Mouse (Mus musculus) neural tube, embryonic 15.5 days (tissue): ENCODE measurements around the gene Auts2. TPM values are rescaled to one million over a fixed set of nuclear protein-coding genes. Genes with fewer than 3 reads are reported as not detected.

Experiments
- ATAC-seq: fragments of 200-750 bp; cut with Nextera tagmentation; 2 replicates; pipeline ENCODE4 v1.8.0; 2017; ENCODE audit warnings: mild to moderate bottlenecking, moderate TSS enrichment, moderate library complexity; ENCODE audit not compliant: low FRiP score
- H3K27ac ChIP-seq: fragments of 300-500 bp; sonication (generic); replicated peaks from 2 replicates; pipeline ENCODE4 v1.5.1; 2015; ENCODE audit warnings: mild to moderate bottlenecking, inconsistent platforms
- H3K27me3 ChIP-seq: fragments of 300-500 bp; sonication (generic); replicated peaks from 2 replicates; pipeline ENCODE4 v1.6.1; 2015; ENCODE audit warnings: inconsistent platforms
- H3K36me3 ChIP-seq: fragments of 300-500 bp; sonication (generic); 2 replicates; pipeline ENCODE4 v1.6.1; 2015; ENCODE audit warnings: inconsistent platforms
- H3K4me1 ChIP-seq: fragments of 300-500 bp; sonication (generic); 2 replicates; pipeline ENCODE4 v1.6.1; 2015; ENCODE audit warnings: inconsistent platforms
- H3K4me2 ChIP-seq: fragments of 300-500 bp; sonication (generic); 2 replicates; pipeline ENCODE4 v1.6.1; 2015; ENCODE audit warnings: inconsistent platforms, mild to moderate bottlenecking, moderate library complexity
- H3K4me3 ChIP-seq: fragments of 300-500 bp; sonication (generic); replicated peaks from 2 replicates; pipeline ENCODE4 v1.5.1; 2015; ENCODE audit warnings: mild to moderate bottlenecking, inconsistent platforms
- H3K9ac ChIP-seq: fragments of 300-500 bp; sonication (generic); replicated peaks from 2 replicates; pipeline ENCODE4 v1.6.1; 2015; ENCODE audit warnings: mild to moderate bottlenecking, inconsistent platforms
- H3K9me3 ChIP-seq: fragments of 300-500 bp; sonication (generic); replicated peaks from 2 replicates; pipeline ENCODE4 v1.6.1; 2016; ENCODE audit warnings: inconsistent platforms
- WGBS: fragments of 180-500 bp; shearing (Covaris S2); methylation state at CpG from one replicate; pipeline ENCODE4 v1.1.7; 2015; ENCODE audit warnings: mixed read lengths; 5-methylcytosine and 5-hydroxymethylcytosine counted together
- polyA plus RNA-seq: library from polyadenylated mRNA; unstranded; fragments of >200 nt; fragmentation: Nextera tagmentation; extraction: Ambion mirVana; gene quantifications from 2 replicates; pipeline ENCODE4 v1.2.1, GENCODE M21; 2015

The Auts2 gene
- polyA plus RNA-seq, 1 experiment from 2014 or later: 52.5 TPM

DNA sequence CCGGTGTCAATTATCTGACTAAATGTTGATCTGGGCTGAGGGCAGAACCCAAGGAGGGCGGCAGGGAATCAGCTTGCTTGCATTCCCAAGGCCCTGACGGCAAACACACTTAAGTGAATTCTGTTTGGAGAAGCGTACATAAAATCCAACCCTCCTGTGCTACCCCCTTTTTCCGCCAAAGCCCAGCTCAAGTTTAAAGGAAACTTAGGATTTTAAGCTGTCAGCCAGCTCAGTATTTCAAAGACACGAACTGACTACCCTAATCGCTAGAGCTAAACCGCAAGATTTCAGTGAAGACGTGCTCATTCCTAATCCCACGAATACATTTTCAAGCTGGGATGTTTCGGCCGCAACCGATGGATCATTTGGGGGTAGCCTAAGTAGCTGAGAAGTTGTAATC lies 490.5 kb downstream of the Auts2 start:
- WGBS: 81% methylated on average over 13 of the region's 13 CpGs
- no peak overlapping the region for H3K4me2 ChIP-seq
- H3K9ac ChIP-seq: no peak overlapping the region
- H3K36me3 ChIP-seq: no peaks in the 10 kb centered on the region
- peaks cover 2% of the 10 kb centered on the region; the same call in 1 of the 2 replicates for H3K4me1 ChIP-seq
- H3K27me3 ChIP-seq: no peaks in the 10 kb centered on the region
- no peak overlapping the region for H3K27ac ChIP-seq
- no peak overlapping the region for H3K4me3 ChIP-seq
- no peaks in the 10 kb centered on the region for H3K9me3 ChIP-seq
- no peak for ATAC-seq

- 91% methylated on average over 6 of the region's 6 CpGs for WGBS
- H3K9me3 ChIP-seq: no peaks in the 10 kb centered on the region
- H3K4me1 ChIP-seq: no peaks in the 10 kb centered on the region
- ATAC-seq: no peak
- H3K27ac ChIP-seq: no peak overlapping the region
- no peaks in the 10 kb centered on the region for H3K27me3 ChIP-seq
- no peak overlapping the region for H3K4me2 ChIP-seq
- no peak overlapping the region for H3K4me3 ChIP-seq
- H3K9ac ChIP-seq: no peak overlapping the region
- H3K36me3 ChIP-seq: no peaks in the 10 kb centered on the region
These were observed 503.6 kb downstream of the Auts2 start for GRCm38 (mm10) chr5:132039584-132039983.

DNA sequence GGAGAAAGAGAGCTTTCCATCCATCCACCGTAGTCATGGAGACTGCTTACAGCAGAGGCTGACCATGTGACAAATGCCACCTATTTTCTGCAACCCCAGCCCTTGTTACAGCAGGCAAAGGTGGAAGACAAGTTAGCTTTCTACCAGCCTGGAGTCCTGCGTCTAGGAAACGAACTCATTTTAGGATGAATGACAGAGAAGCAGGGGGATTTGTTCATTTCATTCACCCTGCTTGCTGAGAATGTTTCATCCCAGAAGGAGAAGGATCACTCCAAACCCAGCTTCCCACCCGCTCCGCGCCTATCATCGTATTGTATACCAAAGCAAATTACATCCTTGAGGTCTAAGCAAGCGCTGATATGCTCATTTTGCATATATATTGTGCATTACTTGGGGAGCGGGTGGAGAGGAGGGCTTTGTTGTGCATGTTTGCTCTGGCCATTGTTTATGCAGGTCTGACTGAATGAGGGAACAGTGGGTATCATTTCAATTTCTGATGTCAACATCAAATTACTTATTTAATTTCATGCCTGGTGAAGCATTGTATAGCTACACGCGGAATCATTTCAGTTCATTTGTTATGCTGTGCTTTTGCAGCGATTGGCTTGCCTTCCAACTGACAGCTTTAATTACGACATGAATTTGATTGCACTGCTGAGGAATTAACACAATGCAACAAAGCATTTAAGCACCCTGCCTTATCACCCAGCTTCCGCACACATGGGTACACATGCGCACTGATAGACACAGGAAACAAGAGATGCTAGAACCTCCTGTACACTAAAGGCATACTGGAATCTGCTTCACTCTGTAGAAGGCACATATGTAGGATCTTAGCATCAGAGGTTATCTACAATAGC lies 509.4 kb downstream of the Auts2 start:
- Histone ChIP-seq H3K4me1 (peaks cover 39% of the 10 kb centered on the region), H3K27ac (peak overlapping the region; percentile 76), H3K27me3 (no peaks in the 10 kb centered on the region), H3K9me3 (no peaks in the 10 kb centered on the region), H3K9ac (no peak overlapping the region), H3K4me2 (peak overlapping the region; percentile 47), H3K36me3 (no peaks in the 10 kb centered on the region), H3K4me3 (peak overlapping the region; percentile 14; the same call in 1 of the 2 replicates)
- peak; percentile 73; the same call in 1 of the 2 replicates for ATAC-seq
- WGBS: 25% methylated on average over 15 of the region's 15 CpGs

DNA sequence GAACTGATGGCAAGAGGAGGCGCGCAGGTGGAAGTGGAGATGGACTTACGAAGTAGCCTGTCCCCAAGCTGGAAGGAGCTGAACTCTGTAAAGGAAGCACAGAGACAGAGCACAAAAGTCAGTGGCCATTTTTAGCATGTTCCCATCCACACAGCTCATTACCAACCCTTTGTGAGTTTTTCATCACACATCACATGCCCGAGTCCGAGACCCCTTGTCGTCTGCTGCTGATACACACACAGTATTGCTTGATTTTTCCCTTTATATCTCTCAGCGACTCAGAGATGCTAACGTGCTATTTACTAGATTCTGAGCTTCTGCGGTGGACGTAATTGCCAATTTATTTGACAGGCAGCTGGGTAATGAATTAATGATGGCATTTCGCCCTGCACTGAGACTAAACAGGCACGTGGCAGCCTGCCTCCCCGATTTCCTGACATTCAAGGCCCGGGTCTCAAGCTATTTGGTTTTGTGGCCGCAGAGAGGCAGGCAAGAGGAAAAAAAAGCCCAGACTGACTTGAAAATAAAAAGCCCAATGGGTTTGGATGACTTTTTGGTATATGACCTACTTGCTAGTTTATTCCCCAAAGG lies 512.1 kb downstream of the Auts2 start:
- H3K36me3 ChIP-seq: no peaks in the 10 kb centered on the region
- 32% methylated on average over 15 of the region's 15 CpGs for WGBS
- no peak overlapping the region for H3K4me2 ChIP-seq
- 0 out of 2 replicates have a peak overlapping the region, but pooled peaks have one; percentile 24 for H3K27ac ChIP-seq
- no peak overlapping the region for H3K4me3 ChIP-seq
- H3K27me3 ChIP-seq: no peaks in the 10 kb centered on the region
- no peaks in the 10 kb centered on the region for H3K9me3 ChIP-seq
- ATAC-seq: no peak
- H3K9ac ChIP-seq: no peak overlapping the region
- peaks cover 39% of the 10 kb centered on the region for H3K4me1 ChIP-seq

DNA sequence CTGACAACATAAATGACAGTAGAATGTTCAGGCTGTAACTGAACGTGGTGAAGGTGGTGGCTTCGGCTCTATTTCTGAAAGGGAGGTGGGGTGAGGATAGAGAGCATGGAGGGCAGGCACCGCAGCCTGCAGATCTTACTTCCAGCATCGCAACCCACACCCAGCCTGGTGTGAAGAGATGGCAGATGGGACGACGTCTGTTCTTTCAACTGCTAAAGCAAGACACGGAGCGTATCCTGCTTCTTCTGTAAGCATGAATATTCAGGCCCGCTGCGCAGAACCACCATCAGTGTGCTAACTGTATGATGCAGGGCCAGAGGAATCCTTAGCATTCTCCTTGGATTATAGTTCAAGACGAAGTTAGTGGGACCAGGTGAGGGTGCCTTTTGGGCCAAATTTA lies 513.5 kb downstream of the Auts2 start:
- 67% methylated on average over 11 of the region's 11 CpGs for WGBS
- Histone ChIP-seq H3K9me3 (no peaks in the 10 kb centered on the region), H3K9ac (no peak overlapping the region)

GRCm38 (mm10) chr5:132029038-132029437 lies 514.1 kb downstream of the Auts2 start:
- no peak overlapping the region for H3K9ac ChIP-seq
- no peaks in the 10 kb centered on the region for H3K9me3 ChIP-seq
- no peaks in the 10 kb centered on the region for H3K27me3 ChIP-seq
- peaks cover 38% of the 10 kb centered on the region for H3K4me1 ChIP-seq
- no peak overlapping the region for H3K4me2 ChIP-seq
- ATAC-seq: no peak
- WGBS: 88% methylated on average over 12 of the region's 12 CpGs
- no peaks in the 10 kb centered on the region for H3K36me3 ChIP-seq
- no peak overlapping the region for H3K27ac ChIP-seq
- H3K4me3 ChIP-seq: no peak overlapping the region

More for the DNA sequence above, 513.5 kb downstream of the Auts2 start:
- no peak overlapping the region for H3K4me3 ChIP-seq
- H3K4me2 ChIP-seq: no peak overlapping the region
- no peak for ATAC-seq
- no peaks in the 10 kb centered on the region for H3K36me3 ChIP-seq
- H3K27ac ChIP-seq: no peak overlapping the region
- no peaks in the 10 kb centered on the region for H3K27me3 ChIP-seq
- peaks cover 39% of the 10 kb centered on the region for H3K4me1 ChIP-seq

DNA sequence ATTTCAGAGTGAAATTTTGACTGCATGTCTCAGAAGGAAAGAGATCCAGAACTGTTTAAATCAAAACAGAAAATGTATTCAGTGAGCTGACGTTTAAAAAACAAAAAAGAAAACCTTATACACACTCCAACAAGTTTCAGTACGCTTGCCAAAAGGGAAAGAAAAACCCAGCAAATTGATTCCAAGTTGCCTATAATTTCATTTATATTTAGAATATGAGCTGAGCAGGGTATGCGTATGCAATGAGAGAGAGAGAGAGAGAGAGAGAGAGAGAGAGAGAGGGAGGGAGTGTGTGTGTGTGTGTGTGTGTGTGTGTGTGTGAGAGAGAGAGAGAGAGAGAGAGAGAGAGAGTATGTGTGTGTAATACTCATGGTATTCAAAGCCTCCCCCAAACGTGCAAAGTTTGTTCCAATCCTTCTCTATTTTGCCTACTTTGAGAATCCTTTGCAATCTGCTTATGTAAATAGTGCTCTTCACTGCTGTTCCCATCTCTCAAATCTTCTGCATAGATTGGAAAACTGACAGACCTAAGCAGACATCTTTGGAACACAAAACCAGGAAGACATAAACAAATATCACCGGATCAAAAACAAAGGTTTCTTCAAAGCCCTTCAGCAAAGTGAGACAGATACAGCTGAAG lies 515.2 kb downstream of the Auts2 start:
- H3K9me3 ChIP-seq: no peaks in the 10 kb centered on the region
- no peak overlapping the region for H3K4me2 ChIP-seq
- ATAC-seq: no peak
- H3K4me1 ChIP-seq: peaks cover 27% of the 10 kb centered on the region
- H3K9ac ChIP-seq: no peak overlapping the region
- no peaks in the 10 kb centered on the region for H3K27me3 ChIP-seq
- 91% methylated on average over 5 of the region's 5 CpGs for WGBS
- H3K27ac ChIP-seq: no peak overlapping the region
- no peaks in the 10 kb centered on the region for H3K36me3 ChIP-seq
- H3K4me3 ChIP-seq: no peak overlapping the region

- Histone ChIP-seq H3K27me3 (no peaks in the 10 kb centered on the region), H3K4me1 (0 out of 2 replicates have a peak, but pooled peaks cover 4% of the 10 kb centered on the region), H3K4me2 (no peak overlapping the region), H3K36me3 (no peaks in the 10 kb centered on the region), H3K9me3 (no peaks in the 10 kb centered on the region), H3K4me3 (no peak overlapping the region), H3K27ac (no peak overlapping the region), H3K9ac (no peak overlapping the region)
- no peak for ATAC-seq
- 45% methylated on average over 7 of the region's 7 CpGs for WGBS
These were observed 529.8 kb downstream of the Auts2 start for GRCm38 (mm10) chr5:132013296-132013695.

GRCm38 (mm10) chr5:132011795-132012194 lies 531.3 kb downstream of the Auts2 start:
- no peak overlapping the region for H3K4me2 ChIP-seq
- no peaks in the 10 kb centered on the region for H3K36me3 ChIP-seq
- H3K4me3 ChIP-seq: no peak overlapping the region
- H3K27ac ChIP-seq: no peak overlapping the region
- no peak overlapping the region for H3K9ac ChIP-seq
- no peaks in the 10 kb centered on the region for H3K9me3 ChIP-seq
- ATAC-seq: no peak
- 0 out of 2 replicates have a peak, but pooled peaks cover 4% of the 10 kb centered on the region for H3K4me1 ChIP-seq
- H3K27me3 ChIP-seq: no peaks in the 10 kb centered on the region

DNA sequence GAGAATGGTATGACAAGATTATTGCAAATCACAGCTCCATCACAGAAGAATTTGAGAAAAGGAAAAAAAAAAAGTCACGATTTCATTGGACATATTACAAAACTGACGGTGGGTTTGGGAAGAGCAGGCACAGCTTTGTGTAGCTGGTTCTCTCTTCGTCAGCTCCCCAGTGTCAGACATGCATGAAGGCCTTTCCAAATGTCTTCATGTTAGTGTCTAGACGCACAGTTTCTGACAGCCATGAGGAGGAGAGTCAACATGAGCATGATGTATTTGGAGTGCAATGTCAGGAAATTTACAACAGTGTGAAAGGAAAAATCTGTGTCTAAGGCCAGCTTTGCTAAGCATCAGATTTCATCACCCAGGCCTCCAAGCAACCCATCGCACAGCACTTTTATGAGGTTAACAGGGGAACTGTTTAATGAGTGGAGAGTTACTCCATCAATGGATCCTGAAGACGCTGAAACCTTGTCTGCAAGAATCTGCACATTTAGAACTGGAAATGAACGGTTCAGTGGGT lies 534.4 kb downstream of the Auts2 start:
- no peaks in the 10 kb centered on the region for H3K9me3 ChIP-seq

DNA sequence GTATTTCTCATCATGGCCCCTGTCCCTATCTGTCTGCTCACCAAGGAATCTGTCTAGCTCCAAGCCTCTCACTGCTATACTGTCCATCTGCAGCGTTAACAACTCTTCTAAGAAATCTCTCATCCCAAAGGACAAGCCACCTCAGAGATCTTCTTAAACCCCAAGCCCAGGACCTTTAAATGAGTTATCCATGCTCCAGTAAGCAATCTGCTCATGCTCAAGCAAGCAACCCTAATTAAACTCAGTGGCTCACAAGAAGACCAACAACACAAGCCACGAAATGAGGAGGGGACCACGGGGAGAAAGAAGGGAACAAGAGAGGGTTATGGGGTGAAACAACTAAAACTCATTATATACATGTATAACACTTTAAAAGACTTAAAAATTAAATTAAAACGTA lies 535.2 kb downstream of the Auts2 start:
- no peak overlapping the region for H3K27ac ChIP-seq
- H3K36me3 ChIP-seq: no peaks in the 10 kb centered on the region
- no peak for ATAC-seq
- no peaks in the 10 kb centered on the region for H3K9me3 ChIP-seq
- H3K4me2 ChIP-seq: no peak overlapping the region
- WGBS: 80% methylated on average over 4 of the region's 4 CpGs
- H3K4me3 ChIP-seq: no peak overlapping the region
- H3K27me3 ChIP-seq: no peaks in the 10 kb centered on the region
- H3K9ac ChIP-seq: no peak overlapping the region
- H3K4me1 ChIP-seq: 0 out of 2 replicates have a peak, but pooled peaks cover 4% of the 10 kb centered on the region

More for the DNA sequence above, 534.4 kb downstream of the Auts2 start:
- H3K36me3 ChIP-seq: no peaks in the 10 kb centered on the region
- H3K4me1 ChIP-seq: 0 out of 2 replicates have a peak, but pooled peaks cover 4% of the 10 kb centered on the region
- no peak overlapping the region for H3K27ac ChIP-seq
- no peak overlapping the region for H3K9ac ChIP-seq
- H3K27me3 ChIP-seq: no peaks in the 10 kb centered on the region
- no peak overlapping the region for H3K4me3 ChIP-seq
- WGBS: 69% methylated on average over 7 of the region's 7 CpGs
- ATAC-seq: no peak
- H3K4me2 ChIP-seq: no peak overlapping the region
